Mouse (Mus musculus): Measurements from ENCODE around the gene Abhd8. TPM values are rescaled to one million over a fixed set of nuclear protein-coding genes. Genes with fewer than 3 reads are reported as not detected.

Abhd8 gene
- 63.1 and 67.7 TPM in 2 replicates for polyA plus RNA-seq (2012; rRNA removed)

DNA sequence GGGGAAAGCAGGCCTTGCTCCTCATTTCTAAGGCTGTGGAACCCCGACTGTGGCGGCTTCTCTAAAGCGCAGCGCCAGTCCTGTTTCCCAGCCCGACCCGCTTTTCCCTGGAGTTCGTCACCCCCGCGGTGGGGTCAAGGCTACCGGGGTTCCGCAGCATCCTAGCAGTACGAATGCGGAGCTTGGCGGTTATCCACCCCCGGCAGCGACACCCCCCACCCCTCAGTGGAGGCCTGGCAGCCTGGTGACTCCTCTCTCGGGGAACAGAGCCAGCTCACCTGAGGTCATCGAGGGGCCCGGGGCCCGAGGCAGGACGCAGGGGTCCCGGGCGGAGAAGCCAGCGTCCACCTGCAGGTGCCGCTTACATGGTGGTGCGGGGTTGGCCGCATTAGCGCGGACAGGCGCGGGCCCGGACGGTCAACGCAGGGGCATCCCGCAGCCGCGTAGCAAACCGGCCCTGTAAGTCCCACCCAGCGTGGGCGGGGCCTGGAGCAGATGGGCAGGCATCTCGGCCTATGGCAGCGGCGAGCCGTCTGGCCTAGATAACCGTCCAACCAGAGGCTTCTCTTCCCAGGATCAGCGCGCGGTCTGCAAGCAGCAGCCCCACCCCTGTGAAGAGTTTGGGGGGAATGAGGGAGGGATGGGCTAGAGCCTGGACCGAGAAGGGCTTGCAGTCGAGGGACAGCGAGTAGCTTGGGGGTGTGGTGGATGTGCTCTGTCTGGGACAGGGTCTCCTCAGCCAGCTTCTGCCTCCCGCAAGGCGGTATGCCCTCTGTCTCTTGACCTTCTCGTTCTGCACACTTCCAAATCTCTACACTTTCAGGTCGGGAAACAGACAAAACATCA lies at the start of gene Abhd8:
Gene Abhd8, minus strand, starts transcription at position 468 of the 846 bp plus-strand sequence.

DNA sequence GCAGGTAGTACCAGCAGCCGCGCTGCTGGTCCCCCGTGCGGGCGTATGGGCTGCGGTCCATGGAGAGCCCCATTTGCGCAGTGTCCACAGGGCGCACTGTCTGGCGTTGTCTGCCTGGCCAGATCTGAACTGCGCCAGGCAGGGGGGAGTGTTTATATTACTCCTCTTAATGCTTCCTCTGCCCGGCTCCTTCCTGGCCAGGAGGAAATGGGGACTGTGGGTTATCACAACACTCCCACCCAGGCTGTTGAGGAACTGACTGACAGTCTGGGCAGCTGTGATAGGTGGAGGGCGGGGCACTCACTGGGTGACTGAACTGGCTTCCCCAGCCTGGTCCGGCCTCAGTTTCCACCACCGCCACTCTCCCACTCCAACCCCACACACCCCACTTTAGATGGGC lies 48.2 kb upstream of the Abhd8 start, which contains the start of gene Plvap:
Gene Plvap, minus strand, starts transcription at position 109 of the 400 bp plus-strand sequence.

DNA sequence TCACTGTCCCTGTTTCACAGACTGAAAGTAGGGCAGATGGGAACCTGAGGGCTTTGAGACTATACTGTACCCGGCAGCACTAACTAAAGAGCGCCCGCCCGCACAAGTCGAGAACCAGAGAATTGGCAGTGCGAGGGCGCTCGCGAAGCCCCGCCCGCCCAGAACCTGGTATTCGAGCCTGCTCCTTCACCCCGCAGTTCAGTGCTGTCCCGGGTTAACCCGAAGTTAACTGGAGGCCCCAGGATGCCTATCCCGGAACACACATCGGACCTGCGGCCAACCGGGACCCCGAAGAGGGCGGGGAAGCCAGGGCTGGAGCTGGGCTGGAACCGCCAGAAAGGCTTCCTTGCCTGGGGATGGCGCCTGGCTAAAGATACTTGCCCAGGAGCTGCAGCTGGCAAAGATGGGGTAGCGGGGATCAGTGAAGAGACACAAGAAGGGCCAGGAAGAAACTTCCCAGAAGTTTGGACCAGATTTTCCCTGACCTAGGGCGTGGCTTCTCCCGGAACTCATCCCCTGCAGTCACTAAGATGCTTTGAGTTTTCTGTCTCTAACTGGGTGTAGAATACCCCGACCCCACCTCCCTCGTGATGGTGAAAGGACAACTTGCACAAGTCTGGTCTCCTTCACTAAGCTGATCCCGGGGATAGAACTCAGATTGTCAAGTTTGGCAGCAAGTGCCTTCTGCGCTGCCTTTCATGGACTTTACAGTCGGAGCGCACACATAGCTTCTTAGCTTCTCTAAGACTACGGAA lies 24.4 kb upstream of the Abhd8 start, which contains the start of gene Gtpbp3:
Gene Gtpbp3, plus strand, starts transcription at position 413 of the 755 bp plus-strand sequence.

DNA sequence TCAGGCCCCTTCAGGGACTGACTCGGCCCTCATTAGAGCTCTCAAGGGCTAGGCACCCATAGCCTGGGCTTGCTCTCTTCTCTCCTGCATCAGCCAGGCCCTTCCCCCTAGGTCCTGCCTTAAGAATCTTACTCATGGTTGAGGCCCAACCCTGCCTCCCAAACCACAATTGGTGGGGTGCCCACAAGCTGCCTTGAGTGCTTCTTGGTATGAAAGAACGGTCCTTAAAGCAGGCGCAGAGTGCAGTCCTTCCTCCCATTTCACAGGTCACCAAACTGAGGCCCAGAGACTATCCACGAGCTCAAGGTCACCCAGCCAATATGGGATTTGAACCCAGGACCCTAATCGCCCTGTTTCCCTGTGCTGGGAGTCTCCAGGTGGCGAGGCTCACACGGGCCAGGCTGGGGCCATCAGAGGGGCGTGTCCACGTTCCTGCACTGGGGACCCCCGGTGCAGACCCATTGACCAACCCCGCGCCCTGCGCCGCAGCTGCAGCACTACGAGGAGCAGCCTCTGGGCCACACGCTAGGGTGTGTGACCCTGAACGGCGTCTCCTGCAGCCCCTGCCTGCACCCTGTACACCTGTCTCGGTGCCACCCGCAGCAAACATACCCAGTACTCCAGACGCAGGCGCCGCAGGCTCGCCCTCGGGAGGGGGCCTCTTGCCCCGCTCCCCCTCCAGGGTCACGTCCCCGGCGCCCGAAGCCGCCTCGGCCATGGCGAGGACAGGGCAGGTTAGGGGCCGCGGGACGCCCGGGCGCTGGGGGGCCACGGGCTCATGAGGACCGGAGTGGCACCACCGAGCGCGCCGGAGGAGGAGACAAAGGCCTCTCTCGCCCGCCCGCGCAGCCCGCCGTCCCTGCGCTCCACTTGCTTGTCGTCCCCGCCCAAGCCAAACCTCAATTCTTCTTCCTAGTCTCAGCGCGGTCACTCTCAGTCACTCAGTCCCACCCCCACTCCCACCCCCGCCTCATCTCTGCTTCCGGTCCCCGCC lies 22.0 kb upstream of the Abhd8 start, which contains the start of gene Ano8:
Gene Ano8, minus strand, starts transcription at position 822 of the 994 bp plus-strand sequence.

DNA sequence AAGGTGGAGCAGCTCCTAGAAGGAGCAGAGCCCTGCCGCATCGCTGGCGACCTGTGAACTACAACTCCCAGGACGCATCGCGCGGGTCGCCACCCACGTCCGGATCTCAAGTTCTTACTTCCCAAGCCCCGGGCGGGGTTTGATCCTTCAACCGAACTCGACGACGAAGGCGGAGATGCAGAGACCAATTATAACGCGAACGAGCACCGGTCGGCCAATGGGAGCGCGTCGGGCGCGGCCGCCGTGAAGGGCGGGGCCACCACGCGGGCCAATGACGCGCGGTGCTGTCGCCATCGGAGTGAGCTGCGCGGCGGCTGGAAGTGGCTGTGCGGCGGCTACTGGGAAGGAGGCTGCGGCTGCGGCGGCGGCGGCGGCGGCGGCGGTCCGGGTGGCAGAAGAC lies 5.5 kb upstream of the Abhd8 start, which contains the start of gene Dda1:
Gene Dda1, plus strand, starts transcription at position 284 of the 400 bp plus-strand sequence.

GRCm38 (mm10) chr8:71464513-71465500 lies 1.4 kb upstream of the Abhd8 start, which contains the start of gene Mrpl34:
Gene Mrpl34 (plus strand): TSS chr8:71464959.

Other genes starting within 250 kb of the Abhd8 start
- gene Myo9b, start 190.9 kb downstream of the Abhd8 start, polyA plus RNA-seq (2012; rRNA removed), result 33.5 and 37.4 TPM in 2 replicates
- gene Haus8, start 190.7 kb downstream of the Abhd8 start, polyA plus RNA-seq (2012; rRNA removed), result 40.0 and 52.5 TPM in 2 replicates
- 132 and 143 TPM in 2 replicates for gene Use1, start 96.8 kb downstream of the Abhd8 start, polyA plus RNA-seq (2012; rRNA removed)
- gene Ocel1, start 92.4 kb downstream of the Abhd8 start, polyA plus RNA-seq (2012; rRNA removed), result 1.9 and 2.5 TPM in 2 replicates
- gene Nr2f6, start 81.7 kb downstream of the Abhd8 start, polyA plus RNA-seq (2012; rRNA removed), result 71.4 and 73.9 TPM in 2 replicates
- gene Ushbp1, start 67.9 kb downstream of the Abhd8 start, polyA plus RNA-seq (2012; rRNA removed), result 7.8 and 7.9 TPM in 2 replicates
- gene Babam1, start 66.8 kb downstream of the Abhd8 start, polyA plus RNA-seq (2012; rRNA removed), result 128 and 175 TPM in 2 replicates
- 46.1 and 53.5 TPM in 2 replicates for gene Ankle1, start 57.6 kb downstream of the Abhd8 start, polyA plus RNA-seq (2012; rRNA removed)
- 82.2 and 83.9 TPM in 2 replicates for gene Mrpl34, start 1.3 kb upstream of the Abhd8 start, polyA plus RNA-seq (2012; rRNA removed)
- gene Dda1, start 5.5 kb upstream of the Abhd8 start, polyA plus RNA-seq (2012; rRNA removed), result 70.7 and 98.5 TPM in 2 replicates
- gene Ano8, start 22.3 kb upstream of the Abhd8 start, polyA plus RNA-seq (2012; rRNA removed), result 64.5 and 107 TPM in 2 replicates
- gene Gtpbp3, start 24.4 kb upstream of the Abhd8 start, polyA plus RNA-seq (2012; rRNA removed), result 30.7 and 37.4 TPM in 2 replicates
- 29.5 and 39.7 TPM in 2 replicates for gene Plvap, start 48.1 kb upstream of the Abhd8 start, polyA plus RNA-seq (2012; rRNA removed)
- gene Ccdc194, start 62.1 kb upstream of the Abhd8 start, polyA plus RNA-seq (2012; rRNA removed), result 0.48 and 0.52 TPM in 2 replicates
- 15.8 and 19.0 TPM in 2 replicates for gene Bst2, start 73.8 kb upstream of the Abhd8 start, polyA plus RNA-seq (2012; rRNA removed)
- 62.6 and 71.2 TPM in 2 replicates for gene Mvb12a, start 79.3 kb upstream of the Abhd8 start, polyA plus RNA-seq (2012; rRNA removed)
- 0.22 and 0.23 TPM in 2 replicates for gene Tmem221, start 95.2 kb upstream of the Abhd8 start, polyA plus RNA-seq (2012; rRNA removed)
- not detected in 2 replicates for gene Nxnl1, start 102.9 kb upstream of the Abhd8 start, polyA plus RNA-seq (2012; rRNA removed)
- gene Slc27a1, start 105.2 kb upstream of the Abhd8 start, polyA plus RNA-seq (2012; rRNA removed), result 50.4 and 64.7 TPM in 2 replicates
- 126 and 164 TPM in 2 replicates for gene Pgls, start 128.5 kb upstream of the Abhd8 start, polyA plus RNA-seq (2012; rRNA removed)
- 6.1 and 12.4 TPM in 2 replicates for gene Fam129c, start 134.0 kb upstream of the Abhd8 start, polyA plus RNA-seq (2012; rRNA removed)
- 65.9 and 99.7 TPM in 2 replicates for gene Colgalt1, start 147.3 kb upstream of the Abhd8 start, polyA plus RNA-seq (2012; rRNA removed)
- gene Unc13a, start 208.1 kb upstream of the Abhd8 start, polyA plus RNA-seq (2012; rRNA removed), result 15.4 and 19.3 TPM in 2 replicates
- gene Jak3, start 212.6 kb upstream of the Abhd8 start, polyA plus RNA-seq (2012; rRNA removed), result 3.5 TPM in 2 replicates
- gene Insl3, start 225.6 kb upstream of the Abhd8 start, polyA plus RNA-seq (2012; rRNA removed), result 0.57 and 1.1 TPM in 2 replicates
- 0.40 and 0.66 TPM in 2 replicates for gene B3gnt3, start 238.1 kb upstream of the Abhd8 start, polyA plus RNA-seq (2012; rRNA removed)